Mouse (Mus musculus): ENCODE results near the gene Gpkow. TPM values are rescaled to one million over a fixed set of nuclear protein-coding genes. Genes with fewer than 3 reads are reported as not detected.
A peak's percentile ranks its signal among the peaks of the same experiment; 100 is the strongest.

The Gpkow gene
- total and polyA plus RNA-seq, 3 experiments: 9.3 to 32.2 (median 14.6) TPM

DNA sequence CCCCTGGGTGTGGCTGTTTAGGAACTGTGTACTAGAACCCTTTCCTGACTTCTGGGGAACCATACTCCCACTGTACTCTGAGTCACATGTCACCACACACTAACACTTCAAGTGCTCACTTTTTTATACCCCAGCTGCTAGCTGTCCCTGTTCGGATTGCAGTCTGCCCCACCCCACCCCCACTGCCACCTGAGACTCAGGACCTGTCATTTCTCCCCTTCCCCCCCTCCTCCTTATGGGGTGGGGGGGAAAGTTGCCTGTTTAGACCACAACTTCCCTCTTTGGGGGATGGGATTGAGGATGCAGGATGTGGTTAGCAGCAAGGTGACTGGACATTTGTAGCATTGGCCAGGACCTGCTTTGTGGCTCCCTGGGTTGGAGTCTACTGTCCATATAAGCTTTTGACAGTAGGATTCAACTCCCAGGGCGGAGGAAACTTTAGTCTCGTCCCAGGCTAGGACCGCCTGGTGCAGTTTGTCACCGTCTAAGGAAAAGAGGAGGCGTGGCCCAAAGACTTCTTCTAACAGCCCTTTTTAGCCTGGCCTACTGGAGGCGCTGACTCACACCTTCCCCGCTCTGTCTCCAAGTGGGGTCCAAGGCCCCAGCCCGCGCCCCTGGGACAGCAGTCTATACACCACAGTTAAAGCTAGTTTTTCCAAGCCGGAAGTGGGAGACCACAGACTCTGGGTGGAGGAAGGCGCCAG lies 23.2 kb upstream of the Gpkow start (continued):
- TF ChIP-seq ZKSCAN1 (IDR thresholded peaks at IDR 0.05; ENCODE audit: borderline replicate concordance, low read depth, low read length) (no peak), CTCF (conservative IDR thresholded peaks at IDR 0.05 in 1 of 2, IDR thresholded peaks at IDR 0.05 in 1 of 2; ENCODE audit: low read depth in 2 of 2, low read length in 2 of 2) (0 out of 4 replicates have a peak, but pooled peaks of 1 of the 2 experiments have one; percentile 3), RCOR1 (conservative IDR thresholded peaks at IDR 0.05; ENCODE audit: low read depth, low read length) (peak; percentile 16; the same call in 1 of the 2 replicates)

DNA sequence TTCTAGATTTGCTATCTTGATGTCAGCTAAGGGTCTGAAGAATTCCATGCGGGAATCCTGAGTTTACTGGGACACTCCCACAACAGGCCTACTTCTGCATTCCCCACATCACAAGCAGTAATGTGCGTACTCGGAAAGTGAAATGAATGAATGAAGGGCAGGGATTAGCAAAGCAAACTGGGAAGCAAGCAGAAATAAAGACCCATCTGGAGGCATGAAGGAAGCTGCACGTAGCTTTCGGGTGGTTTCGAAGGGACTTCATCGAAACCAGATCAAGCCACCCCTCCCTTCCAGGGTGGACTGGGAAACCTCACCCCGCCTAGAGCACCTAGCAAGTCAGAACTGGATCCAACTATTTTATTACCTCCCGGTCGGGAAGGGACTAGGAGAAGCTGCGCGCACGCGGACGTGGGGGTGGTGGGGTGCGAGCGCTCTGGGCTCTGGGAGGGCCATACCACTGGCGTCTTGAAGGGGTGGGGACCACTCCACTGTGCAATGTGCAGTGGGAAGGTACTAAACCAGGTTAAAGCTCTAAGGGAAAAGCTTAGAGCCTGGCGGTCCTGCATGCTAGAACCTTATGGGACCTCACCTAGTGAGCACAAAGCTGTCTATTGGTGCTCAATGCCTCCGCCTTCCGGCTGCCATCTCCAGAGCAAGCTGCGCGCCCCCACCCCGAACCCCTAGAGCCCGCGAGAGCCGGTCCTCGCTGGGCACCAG lies 22.5 kb upstream of the Gpkow start:
- Histone ChIP-seq H3K4me2 (ENCODE audit: insufficient read depth, low read depth, poor library complexity, severe bottlenecking) (peak overlapping the region; percentile 72), H3K27ac (ENCODE audit: insufficient read depth, low read depth) (peak overlapping the region; percentile 77), H3K27me3 (replicated peaks) (no peaks in the 10 kb centered on the region), H3K9me3 (replicated peaks; ENCODE audit: low read length) (no peaks in the 10 kb centered on the region), H3K4me1 (ENCODE audit: control insufficient read depth in 1 of 2, insufficient read depth in 2 of 2) (peaks cover 4 to 12% of the 10 kb centered on the region in 2 experiments; a peak in 3 of 4 replicates), H3K9ac (ENCODE audit: insufficient read depth, low read depth) (peak overlapping the region; percentile 37), H3K4me3 (replicated peaks in 1 of 3; ENCODE audit: low read depth in 2 of 3, low read length in 2 of 3, poor library complexity in 1 of 3) (peak overlapping the region; percentile 5 to 27 (median 11)), H3K79me2 (replicated peaks; ENCODE audit: control insufficient read depth, extremely low read depth, insufficient read depth, poor library complexity, severe bottlenecking) (peaks cover 10% of the 10 kb centered on the region), H3K36me3 (replicated peaks in 1 of 2; ENCODE audit: control insufficient read depth in 1 of 2, insufficient read depth in 1 of 2, low read length in 1 of 2) (no peaks in the 10 kb centered on the region)
- DNase-seq (ENCODE audit: extremely low read depth): peak; percentile 27
- TF ChIP-seq MAX (IDR thresholded peaks at IDR 0.05; ENCODE audit: low read length) (peak; percentile 34; the same call in 1 of the 2 replicates), MXI1 (IDR thresholded peaks at IDR 0.05; ENCODE audit: low read depth, low read length) (no peak), NELFE (IDR thresholded peaks at IDR 0.05; ENCODE audit: low read depth, low read length) (no peak), ETS1 (conservative IDR thresholded peaks at IDR 0.05; ENCODE audit: low read depth, low read length) (no peak), MYC (IDR thresholded peaks at IDR 0.05; ENCODE audit: low read depth, low read length) (no peak), HCFC1 (IDR thresholded peaks at IDR 0.05; ENCODE audit: low read depth, low read length) (no peak), BHLHE40 (IDR thresholded peaks at IDR 0.05; ENCODE audit: low read depth, low read length) (no peak), SMC3 (IDR thresholded peaks at IDR 0.05; ENCODE audit: low read depth, low read length) (no peak)
- dilution Hi-C loops (cut with MboI; ENCODE audit: extremely low pct_ligation_motif_present, extremely low pct_unique_long_range_greater_than_20kb, low sequenced_read_pairs) (no loop called here), in situ Hi-C loops (cut with MboI; ENCODE audit: low pct_ligation_motif_present, low pct_unique_long_range_greater_than_20kb, low sequenced_read_pairs) (no loop called here)

DNA sequence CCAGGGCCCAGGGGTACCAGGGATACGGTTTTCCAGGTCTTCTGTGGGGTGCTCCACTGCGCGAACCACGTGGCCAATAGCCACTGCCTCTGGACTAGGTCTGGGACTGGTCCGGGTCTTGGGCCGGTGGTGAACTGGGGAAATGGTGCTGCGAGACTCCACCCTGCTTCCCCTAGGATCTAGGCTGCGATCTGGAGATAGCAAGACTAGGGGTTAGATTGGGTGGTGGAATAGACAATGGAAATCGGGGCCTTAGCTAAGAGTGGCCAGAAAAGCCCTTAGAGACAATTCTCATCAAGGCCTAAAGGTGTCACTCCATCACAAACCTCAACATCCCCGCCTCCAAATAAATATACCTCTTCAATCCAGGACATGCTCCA lies 21.9 kb upstream of the Gpkow start:
- H3K79me2 ChIP-seq (replicated peaks; ENCODE audit: control insufficient read depth, extremely low read depth, insufficient read depth, poor library complexity, severe bottlenecking): peaks cover 4% of the 10 kb centered on the region
- H3K4me1 ChIP-seq (ENCODE audit: control insufficient read depth in 1 of 2, insufficient read depth in 2 of 2): peaks cover 4 to 12% of the 10 kb centered on the region in 2 experiments; a peak in 3 of 4 replicates
- H3K9me3 ChIP-seq (replicated peaks; ENCODE audit: low read length): no peaks in the 10 kb centered on the region
- no peak for DNase-seq (ENCODE audit: extremely low read depth)
- in situ Hi-C loops (cut with MboI; ENCODE audit: low pct_ligation_motif_present, low pct_unique_long_range_greater_than_20kb, low sequenced_read_pairs) (no loop called here), dilution Hi-C loops (cut with MboI; ENCODE audit: extremely low pct_ligation_motif_present, extremely low pct_unique_long_range_greater_than_20kb, low sequenced_read_pairs) (no loop called here)
- peak overlapping the region in 1 of 3 experiments; percentile 39 for H3K4me3 ChIP-seq (replicated peaks in 1 of 3; ENCODE audit: low read depth in 2 of 3, low read length in 2 of 3, poor library complexity in 1 of 3)
- H3K27me3 ChIP-seq (replicated peaks): no peaks in the 10 kb centered on the region
- H3K27ac ChIP-seq (ENCODE audit: insufficient read depth, low read depth): peak overlapping the region; percentile 77; the same call in 1 of the 2 replicates
- peak overlapping the region; percentile 37 for H3K9ac ChIP-seq (ENCODE audit: insufficient read depth, low read depth)
- peak overlapping the region; percentile 72; the same call in 1 of the 2 replicates for H3K4me2 ChIP-seq (ENCODE audit: insufficient read depth, low read depth, poor library complexity, severe bottlenecking)
- TF ChIP-seq CTCF (conservative IDR thresholded peaks at IDR 0.05 in 1 of 2, IDR thresholded peaks at IDR 0.05 in 1 of 2; ENCODE audit: low read depth in 2 of 2, low read length in 2 of 2) (peak in 1 of 2 experiments; percentile 41; a peak in 2 of 4 replicates), MXI1 (IDR thresholded peaks at IDR 0.05; ENCODE audit: low read depth, low read length) (no peak)
- no peaks in the 10 kb centered on the region for H3K36me3 ChIP-seq (replicated peaks in 1 of 2; ENCODE audit: control insufficient read depth in 1 of 2, insufficient read depth in 1 of 2, low read length in 1 of 2)

Measured in CH12.LX (cell line).